Mouse (Mus musculus) cerebellum, adult 18-20 months (tissue): ENCODE data around the gene Tbl2.

Experiments
- DNase-seq, 2 experiments: peaks; one replicate each; pipeline ENCODE4 v3.0.0; 2021

Gene Tbl2

GRCm38 (mm10) chr5:135156496-135156895 is 7.0 kb downstream of the Tbl2 start:
- no peak for DNase-seq

- DNase-seq: no peak
Observed at GRCm38 (mm10) chr5:135161221-135161620, 11.8 kb downstream of the Tbl2 start.

GRCm38 (mm10) chr5:135161650-135162049 is 12.2 kb downstream of the Tbl2 start:
- peak in 1 of 2 experiments; percentile 1 for DNase-seq

- DNase-seq: no peak
Observed at GRCm38 (mm10) chr5:135162361-135162760, 12.9 kb downstream of the Tbl2 start.

- DNase-seq: no peak
Observed at GRCm38 (mm10) chr5:135162821-135163220, 13.4 kb downstream of the Tbl2 start.

GRCm38 (mm10) chr5:135166909-135167308 is 17.5 kb downstream of the Tbl2 start:
- no peak for DNase-seq

GRCm38 (mm10) chr5:135167469-135167868 is 18.0 kb downstream of the Tbl2 start:
- no peak for DNase-seq

- DNase-seq: peak; percentile 95 to 97
Observed at GRCm38 (mm10) chr5:135168063-135169062, 18.9 kb downstream of the Tbl2 start, which contains the start of gene Bcl7b. Bcl7b (plus strand) TSS chr5:135168283.

- DNase-seq: no peak
Observed at GRCm38 (mm10) chr5:135169479-135169878, 20.0 kb downstream of the Tbl2 start.

GRCm38 (mm10) chr5:135171688-135172220 is 22.3 kb downstream of the Tbl2 start:
- DNase-seq: no peak

GRCm38 (mm10) chr5:135172986-135173385 is 23.5 kb downstream of the Tbl2 start:
- no peak for DNase-seq

- DNase-seq: no peak
Observed at GRCm38 (mm10) chr5:135175086-135175485, 25.6 kb downstream of the Tbl2 start.

GRCm38 (mm10) chr5:135178523-135178922 is 29.1 kb downstream of the Tbl2 start:
- DNase-seq: no peak

- peak; percentile 96 for DNase-seq
Observed at GRCm38 (mm10) chr5:135178996-135179395, 29.5 kb downstream of the Tbl2 start.

- peak; percentile 55 to 58 for DNase-seq
Observed at GRCm38 (mm10) chr5:135179616-135180015, 30.2 kb downstream of the Tbl2 start.

GRCm38 (mm10) chr5:135180796-135181195 is 31.3 kb downstream of the Tbl2 start:
- DNase-seq: no peak

- no peak for DNase-seq
Observed at GRCm38 (mm10) chr5:135181776-135182175, 32.3 kb downstream of the Tbl2 start.

- DNase-seq: peak in 1 of 2 experiments; percentile 36
Observed at GRCm38 (mm10) chr5:135183131-135183861, 33.8 kb downstream of the Tbl2 start.

- DNase-seq: no peak
Observed at GRCm38 (mm10) chr5:135185016-135185415, 35.6 kb downstream of the Tbl2 start.

- no peak for DNase-seq
Observed at GRCm38 (mm10) chr5:135185596-135185995, 36.1 kb downstream of the Tbl2 start.

GRCm38 (mm10) chr5:135186231-135186620 is 36.8 kb downstream of the Tbl2 start:
- DNase-seq: no peak

- peak; percentile 98 to 100 for DNase-seq
Observed at GRCm38 (mm10) chr5:135186621-135187348, 37.3 kb downstream of the Tbl2 start, which contains the start of gene Baz1b. Baz1b (plus strand) TSS chr5:135187264.
